Mouse (Mus musculus) layer of hippocampus, postnatal 14 days (tissue): Measurements from ENCODE around the gene Car6. TPM values are rescaled to one million over a fixed set of nuclear protein-coding genes. Genes with fewer than 3 reads are reported as not detected.

ENCODE experiments used
- DNase-seq, 2 experiments: peaks; one replicate each; pipeline ENCODE4 v3.0.0; 2021 to 2022; ENCODE audit warnings: low spot score in 2 of 2, mixed read lengths in 1 of 2
- total RNA-seq, 2 experiments: library from RNA; stranded (reverse); gene quantifications; 2 replicates each; pipeline ENCODE4 v1.2.3; 2021

Car6 gene
- total RNA-seq, 2 experiments from 2014 or later: not detected

DNA sequence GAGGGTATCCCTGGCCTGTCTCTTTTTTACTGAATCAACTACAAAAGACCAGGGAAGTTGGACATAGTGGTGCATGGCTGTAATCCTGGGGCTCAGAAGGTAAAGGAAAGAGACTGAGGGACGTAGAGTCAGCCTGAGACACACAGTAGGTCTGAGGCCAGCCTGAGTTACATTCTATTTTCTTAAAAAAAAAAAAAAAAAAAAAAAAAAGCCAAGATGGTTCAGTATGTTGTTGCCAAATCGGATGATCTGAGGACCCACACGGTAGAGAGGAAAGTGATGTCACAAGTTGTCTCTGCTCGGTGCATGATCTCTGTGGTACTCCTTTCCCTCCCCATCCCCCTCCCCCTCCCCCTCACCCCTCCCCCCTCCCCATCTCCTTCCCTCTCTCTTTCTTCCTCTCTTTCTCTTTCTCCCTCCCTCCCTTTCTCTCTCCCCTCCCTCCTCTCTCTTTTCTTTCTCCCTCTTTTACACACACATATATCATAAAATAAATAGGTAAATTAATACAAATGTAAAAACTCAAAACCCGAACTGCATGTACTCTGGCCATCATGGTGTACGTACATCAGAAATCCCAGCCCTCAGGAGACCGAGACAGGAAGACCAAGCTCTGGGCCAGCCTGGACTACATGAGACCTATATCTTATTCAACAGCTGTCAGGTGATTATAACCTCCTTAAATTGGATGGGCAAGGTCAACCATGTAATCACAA, 63.6 kb downstream of the Car6 start:
- no peak for DNase-seq

Other genes starting within 250 kb of the Car6 start
- 10 to 100 TPM; 25.3 to 29.1 TPM for gene Spsb1, start 246.3 kb downstream of the Car6 start, total RNA-seq
- gene H6pd, start 192.3 kb downstream of the Car6 start, total RNA-seq: 10 to 100 TPM; 11.5 to 12.2 TPM
- gene Gpr157, start 114.0 kb downstream of the Car6 start, total RNA-seq: 1 to 10 TPM; 1.1 to 1.4 TPM
- gene Slc2a5, start 82.0 kb downstream of the Car6 start, total RNA-seq: 1 to 10 TPM; 4.2 to 5.3 TPM
- gene Slc2a7, start 52.4 kb downstream of the Car6 start, total RNA-seq: not detected
- 100 to 1,000 TPM; 395 to 425 TPM for gene Eno1, start 35.4 kb upstream of the Car6 start, total RNA-seq
- gene Rere, start 80.3 kb upstream of the Car6 start, total RNA-seq: 100 to 1,000 TPM; 118 to 127 TPM